Mouse (Mus musculus) liver, adult 2 months (tissue): ENCODE measurements around the gene Fam71b.

ENCODE experiments used
- CTCF ChIP-seq: fragments of 200-500 bp; IDR thresholded peaks from 2 replicates; pipeline ENCODE4 v1.5.1; 2011; ENCODE audit warnings: low read depth, low read length, control low read depth
- POLR2A ChIP-seq: fragments of 200-500 bp; IDR thresholded peaks from 2 replicates; pipeline ENCODE4 v1.6.1; 2011; ENCODE audit warnings: low read length, control low read depth; ENCODE audit not compliant: insufficient read depth; ENCODE audit errors: extremely low read depth

- no peak for TF ChIP-seq CTCF
- TF ChIP-seq POLR2A = no peak
These were observed 2.1 kb downstream of the Fam71b start for GRCm38 (mm10) chr11:46398473-46398872.
